Mouse (Mus musculus) gastrocnemius, adult 2 months (tissue): ENCODE measurements around the gene Gja5. TPM values are rescaled to one million over a fixed set of nuclear protein-coding genes. Genes with fewer than 3 reads are reported as not detected.

Experiments used
- DNase-seq: peaks from one replicate; pipeline ENCODE4 v3.0.0; 2022
- H3K27ac ChIP-seq: fragments of 200-600 bp; 2 replicates; pipeline ENCODE4 v1.8.1; 2022; ENCODE audit warnings: mild to moderate bottlenecking
- H3K4me3 ChIP-seq: fragments of 200-600 bp; 2 replicates; pipeline ENCODE4 v1.8.1; 2022; ENCODE audit warnings: mild to moderate bottlenecking, moderate library complexity
- CTCF ChIP-seq: fragments of 200-600 bp; IDR thresholded peaks from 2 replicates; pipeline ENCODE4 v1.8.1; 2022; ENCODE audit warnings: antibody characterized with exemption, mild to moderate bottlenecking, moderate library complexity
- intact Hi-C: fragments of 180-260 bp; cut with DNase I; formaldehyde crosslinking; loops from one replicate; pipeline ENCODE4 v1.15.1; 2025
- total RNA-seq, 2 experiments: library from RNA; stranded (reverse); gene quantifications; 2 replicates each; pipeline ENCODE4 v1.2.3; 2021

Gene Gja5
- total RNA-seq, 2 experiments from 2014 or later, result 1.9 to 2.7 TPM

DNA sequence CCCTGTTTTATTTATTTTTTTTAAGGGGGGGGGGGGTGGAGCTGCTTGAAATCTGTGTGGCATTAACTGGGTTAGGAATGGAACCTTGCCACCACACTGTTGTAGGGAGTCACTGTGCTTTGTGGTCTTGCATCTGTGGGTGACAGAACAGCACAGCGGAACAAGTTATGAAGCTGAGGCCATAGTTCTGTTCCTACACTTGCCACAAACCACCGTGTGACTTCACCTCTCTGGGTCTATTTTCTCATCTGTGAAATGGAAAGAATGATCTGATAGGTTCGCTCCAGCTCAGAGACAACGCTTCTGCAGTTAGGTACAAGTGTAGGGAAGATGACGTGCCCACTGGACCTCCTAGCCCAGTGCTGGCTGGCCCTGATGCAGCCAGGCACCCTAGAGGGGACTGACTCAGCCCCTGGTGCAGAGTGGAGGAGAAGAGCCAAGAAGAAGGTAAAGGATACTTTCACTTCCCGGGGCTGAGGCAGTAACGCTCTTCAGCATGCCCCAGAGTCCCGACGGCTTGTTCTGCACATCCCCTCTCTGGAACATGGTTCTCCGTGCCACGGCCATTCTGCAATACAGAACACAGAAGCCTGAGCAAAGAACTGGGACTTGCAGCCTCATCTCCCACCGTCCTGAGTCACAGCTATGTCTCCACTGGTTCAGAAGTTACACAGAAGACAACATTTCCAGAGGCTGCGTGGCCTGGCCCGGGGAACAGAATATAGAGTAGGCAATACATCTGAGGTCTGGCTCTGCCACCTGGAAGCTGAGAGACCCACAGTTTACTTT is 22.2 kb upstream of the Gja5 start:
- no peak for TF ChIP-seq CTCF
- intact Hi-C loops, result no loop called here
- H3K4me3 ChIP-seq, result no peak overlapping the region

DNA sequence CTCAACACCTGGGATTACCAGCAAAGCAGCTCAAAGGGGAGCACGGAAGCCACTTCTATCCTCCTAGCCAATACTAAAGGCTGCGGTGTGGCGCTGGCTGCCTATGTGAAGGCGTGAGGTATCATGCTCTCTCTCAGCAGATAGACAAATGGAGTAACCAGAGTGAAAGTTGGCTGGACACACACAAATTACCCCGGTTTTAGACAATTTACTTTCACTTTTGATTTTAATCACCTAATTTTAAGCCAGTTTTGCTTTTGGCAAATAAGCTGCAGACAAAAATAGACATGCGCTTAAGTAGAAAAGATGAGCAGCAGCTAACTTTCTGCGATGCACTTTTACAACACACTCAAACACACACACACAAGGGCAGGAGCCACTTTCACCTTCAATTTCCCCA is 20.8 kb upstream of the Gja5 start:
- no peak for TF ChIP-seq CTCF
- H3K4me3 ChIP-seq, result no peak overlapping the region
- intact Hi-C loops, result no loop called here

More for the DNA sequence above, 22.2 kb upstream of the Gja5 start:
- no peak for DNase-seq
- no peak overlapping the region for H3K27ac ChIP-seq

DNA sequence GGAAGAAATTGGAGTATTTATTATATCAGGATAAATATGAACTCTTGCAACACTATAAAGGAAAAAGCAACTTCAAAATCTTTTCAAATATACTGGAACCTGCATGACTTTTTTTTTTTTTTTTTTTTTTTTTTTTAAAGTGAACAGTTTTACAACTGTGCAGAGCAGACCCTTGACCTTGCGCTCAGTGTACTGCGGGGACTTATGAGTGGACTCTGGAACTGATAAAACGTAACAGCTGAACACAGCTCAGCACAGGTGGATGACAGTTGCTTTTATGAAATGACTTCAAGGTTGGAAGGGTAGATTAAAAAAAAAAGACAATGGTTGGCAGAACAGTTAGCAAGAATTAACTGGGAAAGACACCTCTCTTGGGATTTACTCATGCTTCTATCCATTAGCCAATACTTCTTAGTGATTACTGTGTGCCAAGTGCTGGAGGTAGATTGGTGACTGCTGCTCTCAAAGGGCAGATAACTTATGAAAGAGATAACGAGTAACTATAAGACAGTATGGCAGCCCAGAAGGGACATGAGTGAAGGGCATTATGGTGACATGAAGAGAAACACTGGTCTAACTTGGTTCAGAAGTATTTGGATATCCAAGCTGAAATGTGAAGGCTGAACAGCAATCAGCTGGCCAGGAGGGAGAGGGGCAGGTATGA is 2.0 kb upstream of the Gja5 start:
- DNase-seq, result no peak
- Histone ChIP-seq H3K4me3 (no peak overlapping the region), H3K27ac (no peak overlapping the region)
- no peak for TF ChIP-seq CTCF
- intact Hi-C loops, result loop anchor here (10.0 kb wide), 1 partner anchor 88 kb away; no protein-coding TSS in a partner anchor

More for the DNA sequence above, 20.8 kb upstream of the Gja5 start:
- DNase-seq, result no peak
- H3K27ac ChIP-seq, result no peak overlapping the region

DNA sequence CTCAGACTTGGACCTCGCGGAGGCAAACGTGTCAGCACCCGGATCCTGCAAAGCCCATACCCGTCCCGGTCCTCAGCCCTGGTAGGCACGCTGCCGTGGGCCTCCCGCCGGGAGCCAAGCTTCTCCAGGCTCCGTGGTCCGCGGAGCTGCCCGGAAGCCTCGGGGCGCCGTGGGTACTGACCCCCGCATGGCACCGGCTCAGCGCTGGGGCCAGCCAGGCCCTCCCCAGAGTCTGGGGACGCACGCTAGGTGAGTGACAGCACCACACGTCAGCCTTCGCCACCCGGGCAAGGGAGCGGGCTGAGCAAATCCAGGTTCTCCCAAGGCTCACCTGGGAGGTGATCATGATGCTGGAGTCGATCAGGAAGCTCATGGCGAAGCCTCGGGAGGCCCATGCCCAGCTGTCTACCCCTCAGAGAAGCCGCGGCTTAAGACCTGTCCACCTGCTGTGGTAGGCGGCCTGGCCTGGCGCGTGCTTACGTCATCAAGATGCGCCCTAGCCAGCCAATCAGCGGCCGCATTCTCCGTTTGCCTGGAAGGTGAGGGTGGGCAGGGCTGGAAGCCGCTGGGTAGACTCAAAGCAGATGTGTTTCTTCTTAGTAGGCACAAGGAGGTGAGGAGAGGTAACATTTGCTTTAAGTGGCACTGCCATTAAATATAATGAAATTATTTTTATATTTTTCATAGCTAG is 503 bp downstream of the Gja5 start, which contains the start of gene Gpr89:
TSS of gene Gpr89 (minus strand) at position 496 of the 691 bp plus-strand sequence.
- no peak for TF ChIP-seq CTCF
- H3K4me3 ChIP-seq, result peak within 1 kb of the TSS; percentile 99
- peak; percentile 95 for DNase-seq
- H3K27ac ChIP-seq, result peak within 1 kb of the TSS; percentile 87
- intact Hi-C loops, result loop anchor here (10.0 kb wide), 1 partner anchor 90 kb away; no protein-coding TSS in a partner anchor

DNA sequence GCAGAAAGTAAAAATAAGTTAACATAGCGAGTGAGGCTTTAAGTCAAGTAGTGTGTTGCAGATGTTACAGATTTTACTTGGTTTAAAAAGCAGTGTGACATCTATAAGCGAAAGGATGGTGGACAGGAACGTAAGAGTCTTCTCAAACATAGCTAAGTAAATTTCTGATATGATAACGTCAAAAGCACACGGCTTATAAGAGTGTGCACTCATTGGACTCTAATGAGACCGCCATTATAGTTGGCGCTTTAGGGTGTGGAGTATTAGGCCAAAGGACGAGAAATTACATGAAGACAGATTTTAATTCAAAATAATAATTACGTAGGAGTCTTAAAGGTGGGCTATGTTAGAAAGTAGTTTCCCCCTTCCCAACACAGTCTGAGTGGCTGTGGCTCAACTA is 1.1 kb downstream of the Gja5 start:
- DNase-seq, result no peak
- peak overlapping the region; percentile 99 for H3K4me3 ChIP-seq
- TF ChIP-seq CTCF, result no peak
- peak overlapping the region; percentile 87 for H3K27ac ChIP-seq
- intact Hi-C loops, result loop anchor here (10.0 kb wide), 1 partner anchor 91 kb away; no protein-coding TSS in a partner anchor

DNA sequence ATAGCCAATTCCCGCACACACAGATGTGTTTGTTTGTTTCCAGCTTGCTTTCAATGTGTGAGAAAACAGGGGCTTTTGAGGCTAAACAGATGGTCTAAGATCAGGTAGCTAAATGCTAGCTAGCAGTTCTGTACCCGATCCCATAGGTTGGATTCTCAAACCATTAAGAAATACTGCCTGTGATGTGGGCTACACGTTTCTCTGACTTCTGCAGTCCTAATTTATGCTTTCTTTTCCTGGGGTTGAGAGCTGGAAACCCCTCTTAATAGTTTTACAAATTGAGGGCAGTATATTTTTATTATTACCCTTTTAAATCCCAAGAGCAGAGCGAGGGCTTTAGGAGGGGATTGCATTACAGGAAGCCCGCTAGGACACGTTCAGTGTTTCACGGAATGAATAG is 16.5 kb downstream of the Gja5 start:
- no peak for TF ChIP-seq CTCF
- Histone ChIP-seq H3K4me3 (no peak overlapping the region), H3K27ac (no peak overlapping the region)
- intact Hi-C loops, result no loop called here
- DNase-seq, result no peak

DNA sequence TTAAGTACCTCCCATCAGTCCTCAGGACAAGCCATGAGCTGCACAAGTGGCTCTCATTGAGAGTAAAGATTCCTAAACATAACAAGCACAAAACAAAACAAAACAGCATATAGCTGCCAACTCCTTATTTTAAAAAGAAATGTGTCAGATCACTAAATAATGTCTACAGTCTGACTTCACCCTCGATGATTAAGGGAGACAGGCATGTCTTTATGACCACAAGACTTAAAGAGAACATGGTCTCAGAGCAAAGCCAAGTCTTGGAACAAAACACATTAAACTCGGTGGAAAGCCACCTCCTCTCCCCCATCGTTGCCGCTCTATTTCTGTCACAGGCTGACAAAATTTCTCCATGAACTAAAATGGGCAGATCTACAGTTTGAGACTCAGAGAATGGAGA is 20.1 kb downstream of the Gja5 start:
- DNase-seq, result no peak
- H3K27ac ChIP-seq, result no peak overlapping the region
- H3K4me3 ChIP-seq, result no peak overlapping the region
- no peak for TF ChIP-seq CTCF
- intact Hi-C loops, result no loop called here

DNA sequence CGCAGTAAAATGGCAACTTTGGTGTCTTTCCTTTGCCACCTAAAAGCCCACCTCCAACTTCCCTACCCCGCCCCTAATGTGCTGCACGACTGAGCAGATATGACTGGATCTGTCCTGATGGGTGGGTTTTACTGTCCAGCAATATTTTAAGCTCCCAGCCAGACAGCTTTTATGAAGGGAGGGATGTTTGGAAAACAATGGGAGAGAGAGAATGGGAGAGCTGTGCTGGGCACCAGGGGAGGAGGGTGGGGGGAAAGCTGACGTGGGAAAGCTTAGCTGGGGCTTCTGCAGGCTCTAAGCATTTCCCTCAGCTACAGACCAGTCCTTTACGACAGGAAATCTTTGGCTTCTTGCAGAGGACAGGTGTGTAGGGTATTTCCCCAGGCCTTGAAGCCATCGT is 21.4 kb downstream of the Gja5 start, which contains the start of gene Gja8:
TSS of gene Gja8 (minus strand) at position 101 of the 400 bp plus-strand sequence.
- no peak for TF ChIP-seq CTCF
- intact Hi-C loops, result no loop called here
- DNase-seq, result no peak
- Histone ChIP-seq H3K4me3 (no peak within 1 kb of the TSS), H3K27ac (no peak within 1 kb of the TSS)

DNA sequence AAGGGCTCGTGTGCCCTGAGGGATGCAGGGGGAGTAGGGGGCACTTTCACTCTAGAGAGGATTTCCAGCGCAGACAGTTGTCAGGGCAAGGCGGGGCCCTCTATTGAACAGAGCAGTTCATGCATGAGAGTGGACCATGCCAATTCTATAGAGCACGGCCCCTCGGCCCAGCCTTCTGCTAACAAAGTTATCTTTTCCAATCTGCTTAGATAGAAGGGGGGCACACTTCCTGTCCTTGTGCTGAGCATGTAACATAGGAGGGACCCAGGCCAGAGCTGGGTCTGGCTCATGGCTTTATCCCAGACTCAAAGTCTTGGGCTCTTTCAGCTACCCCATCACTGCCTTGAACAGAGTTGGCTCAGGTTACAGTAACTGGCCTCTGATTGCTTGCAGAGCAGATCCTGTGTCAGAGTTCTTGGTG is 26.8 kb downstream of the Gja5 start:
- no peak for DNase-seq
- intact Hi-C loops, result no loop called here
- Histone ChIP-seq H3K4me3 (no peak overlapping the region), H3K27ac (no peak overlapping the region)
- no peak for TF ChIP-seq CTCF

DNA sequence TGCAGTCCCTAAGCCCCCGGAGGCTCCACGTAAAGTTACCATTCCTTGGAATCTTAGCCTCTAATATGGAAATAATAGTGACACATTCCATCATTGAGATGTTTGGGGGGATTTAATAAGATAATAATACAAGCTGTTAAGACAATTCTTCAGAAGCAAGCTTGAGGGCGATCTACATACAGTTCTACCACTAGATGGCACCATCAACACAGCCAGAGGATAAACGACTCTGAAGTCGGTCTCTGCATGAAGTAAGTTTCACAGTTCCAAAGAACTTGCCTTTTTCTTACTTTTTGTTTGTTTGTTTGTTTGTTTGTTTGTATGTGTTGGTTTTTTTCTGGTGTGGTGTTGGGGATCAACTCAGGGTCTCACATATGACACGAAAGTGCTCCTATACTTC is 31.7 kb downstream of the Gja5 start:
- no peak overlapping the region for H3K4me3 ChIP-seq
- TF ChIP-seq CTCF, result peak; percentile 85
- no peak overlapping the region for H3K27ac ChIP-seq
- intact Hi-C loops, result loop anchor here (1.0 kb wide), 1 partner anchor 249 kb away; no protein-coding TSS in a partner anchor
- DNase-seq, result no peak

DNA sequence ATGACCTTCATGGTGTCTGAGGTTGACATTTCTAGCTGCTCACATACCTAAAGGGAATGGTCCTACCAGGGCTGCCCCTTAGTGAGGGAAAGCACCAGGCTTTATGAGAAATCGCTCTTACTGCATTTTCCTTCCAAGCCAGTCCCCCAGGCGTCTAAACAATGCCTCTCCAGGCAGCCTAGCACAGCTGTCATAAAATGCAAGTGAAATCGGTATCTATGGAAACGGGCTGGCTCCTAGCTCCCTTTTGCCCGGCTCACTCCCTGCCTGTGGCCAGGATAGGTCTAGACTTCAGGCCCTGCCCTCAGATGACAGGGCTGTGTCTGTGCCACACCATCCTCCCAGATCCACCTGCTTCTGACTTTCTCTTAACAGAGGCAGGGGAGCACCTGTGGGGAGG is 33.1 kb downstream of the Gja5 start:
- intact Hi-C loops, result loop anchor here (1.0 to 2.0 kb wide), 2 partner anchors 140 to 401 kb away; no protein-coding TSS in a partner anchor
- no peak for TF ChIP-seq CTCF
- no peak overlapping the region for H3K4me3 ChIP-seq
- DNase-seq, result no peak
- H3K27ac ChIP-seq, result no peak overlapping the region

DNA sequence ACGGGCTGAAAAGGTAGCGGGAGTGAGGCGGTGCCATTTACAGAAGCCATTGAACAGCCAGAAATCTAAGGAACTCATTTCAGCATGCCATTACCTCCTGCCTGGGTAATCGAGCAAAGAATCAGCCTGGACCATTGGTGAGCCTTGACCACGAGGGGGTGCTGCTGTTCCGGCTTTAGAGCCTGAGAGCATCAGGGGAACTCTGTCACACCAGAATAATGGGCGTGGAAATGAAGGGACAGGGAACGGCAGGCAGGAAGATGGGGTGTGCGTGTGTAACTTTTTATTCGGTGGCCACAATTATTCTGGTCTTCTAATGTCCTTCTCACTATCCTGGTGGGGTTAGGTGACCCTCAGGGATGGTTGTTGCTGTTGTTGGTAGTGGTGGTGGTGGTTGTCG is 34.2 kb downstream of the Gja5 start:
- DNase-seq, result peak; percentile 86
- intact Hi-C loops, result loop anchor here (1.0 to 2.0 kb wide), 2 partner anchors 139 to 400 kb away; no protein-coding TSS in a partner anchor
- peak; percentile 90 for TF ChIP-seq CTCF
- H3K4me3 ChIP-seq, result peak overlapping the region; percentile 28; the same call in 1 of the 2 replicates
- H3K27ac ChIP-seq, result no peak overlapping the region
